Mouse (Mus musculus) thymus, postnatal 10 days (tissue): ENCODE results near the gene Ephb2.

Experiments
- DNase-seq, 2 experiments: peaks; one replicate each; pipeline ENCODE4 v3.0.0; 2021; ENCODE audit warnings: low spot score in 2 of 2

Gene Ephb2

GRCm38 (mm10) chr4:136652528-136652910, 183.3 kb downstream of the Ephb2 start:
- no peak for DNase-seq

GRCm38 (mm10) chr4:136651882-136652527, 183.8 kb downstream of the Ephb2 start:
- no peak for DNase-seq

- peak in 1 of 2 experiments; percentile 41 for DNase-seq
Observed at GRCm38 (mm10) chr4:136651357-136651811, 184.4 kb downstream of the Ephb2 start.

GRCm38 (mm10) chr4:136650261-136650660, 185.5 kb downstream of the Ephb2 start:
- no peak for DNase-seq

GRCm38 (mm10) chr4:136649480-136650196, 186.2 kb downstream of the Ephb2 start:
- no peak for DNase-seq

- peak; percentile 63 to 88 for DNase-seq
Observed at GRCm38 (mm10) chr4:136648922-136649479, 186.8 kb downstream of the Ephb2 start.

- no peak for DNase-seq
Observed at GRCm38 (mm10) chr4:136638890-136639289, 196.9 kb downstream of the Ephb2 start.

- no peak for DNase-seq
Observed at GRCm38 (mm10) chr4:136638230-136638750, 197.5 kb downstream of the Ephb2 start.

- DNase-seq: peak; percentile 40 to 50
Observed at GRCm38 (mm10) chr4:136637563-136638229, 198.1 kb downstream of the Ephb2 start.

- DNase-seq: peak in 1 of 2 experiments; percentile 6
Observed at GRCm38 (mm10) chr4:136636983-136637562, 198.7 kb downstream of the Ephb2 start.

- no peak for DNase-seq
Observed at GRCm38 (mm10) chr4:136636511-136636910, 199.3 kb downstream of the Ephb2 start.

GRCm38 (mm10) chr4:136635995-136636394, 199.8 kb downstream of the Ephb2 start:
- no peak for DNase-seq

GRCm38 (mm10) chr4:136631237-136631994, 204.4 kb downstream of the Ephb2 start:
- DNase-seq: no peak

GRCm38 (mm10) chr4:136626590-136626989, 209.2 kb downstream of the Ephb2 start:
- DNase-seq: peak in 1 of 2 experiments; percentile 31

GRCm38 (mm10) chr4:136622388-136622787, 213.4 kb downstream of the Ephb2 start, which contains the start of gene Lactbl1:
Gene Lactbl1, plus strand, starts transcription at chr4:136622621.
- no peak for DNase-seq

GRCm38 (mm10) chr4:136621956-136622355, 213.8 kb downstream of the Ephb2 start:
- DNase-seq: no peak

- peak in 1 of 2 experiments; percentile 61 for DNase-seq
Observed at GRCm38 (mm10) chr4:136621336-136621735, 214.5 kb downstream of the Ephb2 start.

GRCm38 (mm10) chr4:136613657-136614056, 222.1 kb downstream of the Ephb2 start:
- DNase-seq: no peak

GRCm38 (mm10) chr4:136610387-136610856, 225.4 kb downstream of the Ephb2 start, which contains the start of gene Tex46:
Gene Tex46, plus strand, starts transcription at chr4:136610437.
- DNase-seq: no peak

GRCm38 (mm10) chr4:136605756-136606485, 229.9 kb downstream of the Ephb2 start:
- DNase-seq: no peak
